Mouse (Mus musculus) embryo, embryonic 9.5 days (tissue): Measurements from ENCODE around the gene Cd46.

Experiments used
- DNase-seq: peaks from one replicate; pipeline ENCODE4 v3.0.0-alpha.2; 2017; ENCODE audit errors: extremely low spot score

Cd46 gene

GRCm38 (mm10) chr1:195092220-195092720 lies at the start of gene Cd46:
Cd46 (minus strand) TSS chr1:195092249.
- peak; percentile 77 for DNase-seq

GRCm38 (mm10) chr1:195132070-195132469 lies 40.0 kb upstream of the Cd46 start:
- DNase-seq: no peak

- no peak for DNase-seq
These were observed 39.6 kb upstream of the Cd46 start for GRCm38 (mm10) chr1:195131675-195132015.

- peak; percentile 90 for DNase-seq
These were observed 39.1 kb upstream of the Cd46 start, which contains the start of gene Cr1l for GRCm38 (mm10) chr1:195130953-195131674. Cr1l (minus strand) TSS chr1:195131586.

- DNase-seq: no peak
These were observed 38.4 kb upstream of the Cd46 start for GRCm38 (mm10) chr1:195130479-195130878.

GRCm38 (mm10) chr1:195129867-195130266 lies 37.8 kb upstream of the Cd46 start:
- DNase-seq: no peak

GRCm38 (mm10) chr1:195114414-195114813 lies 22.4 kb upstream of the Cd46 start:
- DNase-seq: no peak

- DNase-seq: no peak
These were observed 21.6 kb upstream of the Cd46 start for GRCm38 (mm10) chr1:195113621-195114020.

GRCm38 (mm10) chr1:195100693-195101092 lies 8.6 kb upstream of the Cd46 start:
- no peak for DNase-seq

GRCm38 (mm10) chr1:195098004-195098403 lies 6.0 kb upstream of the Cd46 start:
- DNase-seq: no peak

GRCm38 (mm10) chr1:195091699-195092219 lies 290 bp downstream of the Cd46 start:
- DNase-seq: no peak

- DNase-seq: no peak
These were observed 9.9 kb downstream of the Cd46 start for GRCm38 (mm10) chr1:195082142-195082541.

- DNase-seq: peak; percentile 26
These were observed 51.6 kb downstream of the Cd46 start for GRCm38 (mm10) chr1:195040437-195040836.

GRCm38 (mm10) chr1:195038386-195038785 lies 53.7 kb downstream of the Cd46 start:
- no peak for DNase-seq

GRCm38 (mm10) chr1:195037985-195038384 lies 54.1 kb downstream of the Cd46 start:
- no peak for DNase-seq

GRCm38 (mm10) chr1:195037483-195037882 lies 54.6 kb downstream of the Cd46 start:
- DNase-seq: no peak

- DNase-seq: no peak
These were observed 58.1 kb downstream of the Cd46 start for GRCm38 (mm10) chr1:195033941-195034340.

GRCm38 (mm10) chr1:195032738-195033137 lies 59.3 kb downstream of the Cd46 start:
- DNase-seq: no peak

GRCm38 (mm10) chr1:195031786-195032185 lies 60.3 kb downstream of the Cd46 start:
- no peak for DNase-seq

GRCm38 (mm10) chr1:195027507-195027906 lies 64.5 kb downstream of the Cd46 start:
- no peak for DNase-seq

GRCm38 (mm10) chr1:195023848-195024247 lies 68.2 kb downstream of the Cd46 start:
- DNase-seq: no peak

GRCm38 (mm10) chr1:195021831-195022230 lies 70.2 kb downstream of the Cd46 start:
- no peak for DNase-seq

- DNase-seq: no peak
These were observed 72.9 kb downstream of the Cd46 start for GRCm38 (mm10) chr1:195019062-195019600.
